Mouse (Mus musculus) liver, embryonic 14.5 days (tissue): ENCODE data around the gene D630039A03Rik. TPM values are rescaled to one million over a fixed set of nuclear protein-coding genes. Genes with fewer than 3 reads are reported as not detected.

Experiments used
- ATAC-seq: fragments of 200-750 bp; cut with Nextera tagmentation; 2 replicates; pipeline ENCODE4 v1.8.0; 2017; ENCODE audit warnings: moderate number of reproducible peaks, mild to moderate bottlenecking, moderate library complexity; ENCODE audit not compliant: insufficient read depth
- DNase-seq, 3 experiments: peaks; one replicate each; pipeline ENCODE4 v3.0.0-alpha.2; 2012 to 2013; ENCODE audit warnings: low read depth in 3 of 3, low spot score in 3 of 3
- H3K27ac ChIP-seq: fragments of 300-500 bp; sonication (generic); 2 replicates; pipeline ENCODE4 v1.5.1; 2014; ENCODE audit warnings: moderate library complexity, mild to moderate bottlenecking, control low read depth, inconsistent platforms
- H3K27me3 ChIP-seq: fragments of 300-500 bp; sonication (generic); 2 replicates; pipeline ENCODE4 v1.6.1; 2014; ENCODE audit warnings: mild to moderate bottlenecking, low read length, moderate library complexity; ENCODE audit not compliant: control insufficient read depth, insufficient read depth
- H3K36me3 ChIP-seq: fragments of 300-500 bp; sonication (generic); replicated peaks from 2 replicates; pipeline ENCODE4 v1.6.1; 2014; ENCODE audit warnings: low read depth; ENCODE audit not compliant: control insufficient read depth, insufficient read depth
- H3K4me1 ChIP-seq, 2 experiments: fragments of 200-500 bp in 1 of 2; fragments of 300-500 bp in 1 of 2; sonication (generic) in 1 of 2; replicated peaks; 2 replicates each; pipeline ENCODE4 v1.6.1; 2012 to 2014; ENCODE audit warnings: antibody characterized with exemption in 1 of 2, inconsistent platforms in 1 of 2, low read length in 1 of 2; ENCODE audit not compliant: control insufficient read depth in 2 of 2, insufficient read depth in 2 of 2
- H3K4me2 ChIP-seq: fragments of 300-500 bp; sonication (generic); 2 replicates; pipeline ENCODE4 v1.6.1; 2014; ENCODE audit warnings: low read depth, mild to moderate bottlenecking, control low read depth, moderate library complexity
- H3K4me3 ChIP-seq, 2 experiments: fragments of 200-500 bp in 1 of 2; fragments of 300-500 bp in 1 of 2; sonication (generic) in 1 of 2; 2 replicates each; pipeline ENCODE4 v1.5.1; 2012 to 2014; ENCODE audit warnings: low read depth in 2 of 2, low read length in 2 of 2, mild to moderate bottlenecking in 2 of 2, control low read depth in 1 of 2, inconsistent platforms in 1 of 2, moderate library complexity in 1 of 2; ENCODE audit not compliant: insufficient read depth in 1 of 2
- H3K9ac ChIP-seq: fragments of 300-500 bp; sonication (generic); replicated peaks from 2 replicates; pipeline ENCODE4 v1.6.1; 2014; ENCODE audit warnings: mild to moderate bottlenecking, control low read depth, moderate library complexity
- H3K9me3 ChIP-seq: fragments of 300-500 bp; sonication (generic); 2 replicates; pipeline ENCODE4 v1.6.1; 2016; ENCODE audit warnings: low read length, mixed read lengths; ENCODE audit not compliant: control insufficient read depth
- CTCF ChIP-seq: IDR thresholded peaks from 2 replicates; pipeline ENCODE4 v1.5.1; 2016; ENCODE audit warnings: antibody characterized with exemption, low read depth, control low read depth
- EP300 ChIP-seq: IDR thresholded peaks from 2 replicates; pipeline ENCODE4 v1.6.1; 2016; ENCODE audit warnings: antibody characterized with exemption, low read depth
- WGBS: fragments of 180-500 bp; shearing (Covaris S2); extraction: QIAGEN DNeasy Blood & Tissue Kit; methylation state at CpG from one replicate; pipeline ENCODE4 v1.1.7; 2014; ENCODE audit not compliant: insufficient replicate concordance; 5-methylcytosine and 5-hydroxymethylcytosine counted together
- polyA plus RNA-seq, 2 experiments: library from polyadenylated mRNA; depleted of rRNA in 1 of 2; stranded (reverse) in 1 of 2; unstranded in 1 of 2; fragments of >200 nt; fragmentation: Nextera tagmentation in 1 of 2; extraction: Ambion mirVana in 1 of 2; gene quantifications; 2 replicates each; pipeline versions ENCODE4 v1.2.1 to v1.2.3; 2012 to 2014

Gene D630039A03Rik
- polyA plus RNA-seq, 2 experiments = 0.14 to 0.31 TPM

DNA sequence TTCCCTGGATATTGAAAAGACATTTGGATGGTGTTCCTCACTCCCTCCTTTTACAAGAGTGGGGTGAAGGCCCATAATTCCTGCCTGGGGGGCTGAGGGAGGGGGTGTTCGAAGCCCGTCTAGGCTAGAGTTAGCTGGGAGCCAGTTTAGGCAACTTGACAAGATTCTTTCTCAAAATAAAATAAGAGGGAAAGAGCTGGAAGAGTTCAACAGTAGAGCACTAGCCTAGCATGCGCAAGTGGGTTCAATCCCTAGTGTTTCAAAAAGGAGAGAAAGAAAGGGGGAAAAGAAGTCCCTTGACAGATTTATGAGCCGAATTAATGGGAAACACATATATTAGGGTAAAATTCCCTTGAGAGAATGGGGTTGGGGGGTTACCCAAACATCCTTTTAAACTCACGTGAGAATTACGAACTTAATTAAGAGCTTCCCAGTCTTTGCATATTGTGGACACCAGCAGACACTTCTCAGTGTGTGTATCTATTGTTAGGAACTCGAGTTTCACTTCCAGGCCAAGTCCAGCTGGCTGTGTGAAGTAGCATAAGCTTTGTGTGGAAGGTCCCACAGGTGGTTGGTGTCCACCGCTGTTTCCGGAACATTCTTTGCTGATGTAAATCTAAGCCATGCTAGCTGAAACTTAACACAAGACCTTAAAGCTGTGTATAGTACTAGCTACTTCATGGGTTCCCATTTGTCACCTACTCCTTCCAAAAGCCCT is 53.7 kb downstream of the D630039A03Rik start:
- H3K9ac ChIP-seq = no peak overlapping the region
- no peaks in the 10 kb centered on the region for H3K36me3 ChIP-seq
- DNase-seq (no peak), ATAC-seq (no peak)
- H3K27ac ChIP-seq = no peak overlapping the region
- 67% methylated on average over 9 of the region's 9 CpGs for WGBS
- no peak overlapping the region for H3K4me3 ChIP-seq
- TF ChIP-seq EP300 (no peak), CTCF (no peak)
- H3K4me1 ChIP-seq = no peaks in the 10 kb centered on the region
- H3K27me3 ChIP-seq = no peaks in the 10 kb centered on the region
- H3K9me3 ChIP-seq = no peaks in the 10 kb centered on the region
- no peak overlapping the region for H3K4me2 ChIP-seq

- no peaks in the 10 kb centered on the region for H3K36me3 ChIP-seq
- no peaks in the 10 kb centered on the region for H3K9me3 ChIP-seq
- no peak overlapping the region for H3K27ac ChIP-seq
- TF ChIP-seq EP300 = no peak
- no peak for TF ChIP-seq CTCF
- no peak overlapping the region for H3K4me3 ChIP-seq
- ATAC-seq = no peak
- DNase-seq = no peak
- no peaks in the 10 kb centered on the region for H3K27me3 ChIP-seq
- no peak overlapping the region for H3K4me2 ChIP-seq
- WGBS = 24% methylated on average over 8 of the region's 8 CpGs
- H3K4me1 ChIP-seq = no peaks in the 10 kb centered on the region
- H3K9ac ChIP-seq = no peak overlapping the region
These were observed 54.2 kb downstream of the D630039A03Rik start for GRCm38 (mm10) chr4:57861856-57862255.

DNA sequence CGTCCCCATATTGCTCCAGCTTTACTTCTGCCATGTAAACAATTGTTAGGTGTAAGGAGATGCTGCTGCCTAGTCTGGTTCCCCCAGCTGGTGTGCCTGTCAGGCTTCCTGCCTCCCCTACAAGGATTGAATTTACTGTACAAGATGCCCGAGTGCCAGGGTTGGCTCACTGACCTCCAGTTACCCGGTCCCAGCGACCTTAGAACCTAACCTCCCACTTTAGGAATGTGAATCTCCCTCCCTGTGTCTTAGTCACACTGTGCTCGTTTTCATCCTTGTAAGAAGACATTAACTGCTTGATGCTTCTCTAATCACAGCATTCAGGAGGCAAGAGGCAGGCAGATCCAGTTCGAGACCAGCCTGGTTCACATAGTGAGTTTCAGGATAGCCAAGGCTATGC is 54.9 kb downstream of the D630039A03Rik start:
- Histone ChIP-seq H3K9ac (no peak overlapping the region), H3K27ac (no peak overlapping the region), H3K36me3 (no peaks in the 10 kb centered on the region), H3K9me3 (no peaks in the 10 kb centered on the region), H3K4me3 (no peak overlapping the region), H3K4me1 (no peaks in the 10 kb centered on the region), H3K4me2 (no peak overlapping the region), H3K27me3 (no peaks in the 10 kb centered on the region)
- ATAC-seq (no peak), DNase-seq (no peak)
- WGBS = 48% methylated on average over 6 of the region's 6 CpGs
- TF ChIP-seq CTCF = no peak
- TF ChIP-seq EP300 = no peak

- H3K9me3 ChIP-seq = no peaks in the 10 kb centered on the region
- TF ChIP-seq EP300 (no peak), CTCF (no peak)
- H3K4me1 ChIP-seq = no peaks in the 10 kb centered on the region
- no peaks in the 10 kb centered on the region for H3K36me3 ChIP-seq
- H3K27ac ChIP-seq = no peak overlapping the region
- no peak overlapping the region for H3K4me3 ChIP-seq
- no peak overlapping the region for H3K9ac ChIP-seq
- ATAC-seq = no peak
- DNase-seq = no peak
- H3K27me3 ChIP-seq = no peaks in the 10 kb centered on the region
- H3K4me2 ChIP-seq = no peak overlapping the region
- 32% methylated on average over 6 of the region's 6 CpGs for WGBS
These were observed 55.9 kb downstream of the D630039A03Rik start for GRCm38 (mm10) chr4:57860204-57860611.

Other genes starting within 250 kb of the D630039A03Rik start
- gene Akap2, start 198.6 kb downstream of the D630039A03Rik start, polyA plus RNA-seq (2012; rRNA removed) = 0.76 and 0.79 TPM in 2 replicates
- 0.63 and 1.5 TPM in 2 replicates for gene Akap2, start 198.6 kb downstream of the D630039A03Rik start, polyA plus RNA-seq (2014; fragmentation: Nextera tagmentation; extraction: Ambion mirVana)
- gene Txn1, start 40.1 kb upstream of the D630039A03Rik start, polyA plus RNA-seq (2012; rRNA removed) = 139 and 165 TPM in 2 replicates
- 250 and 254 TPM in 2 replicates for gene Txn1, start 40.1 kb upstream of the D630039A03Rik start, polyA plus RNA-seq (2014; fragmentation: Nextera tagmentation; extraction: Ambion mirVana)
- not detected in 2 replicates for gene Txndc8, start 92.8 kb upstream of the D630039A03Rik start, polyA plus RNA-seq (2012; rRNA removed)
- gene Txndc8, start 92.8 kb upstream of the D630039A03Rik start, polyA plus RNA-seq (2014; fragmentation: Nextera tagmentation; extraction: Ambion mirVana) = not detected in 2 replicates